Mouse (Mus musculus): ENCODE measurements at regions not wholly inside any gene's neighbourhood (a gene's known extent, or its start where the extent isn't known, plus 50 kb on each side); places are given as distances from the start of the nearest gene placed in this dataset.

DNA sequence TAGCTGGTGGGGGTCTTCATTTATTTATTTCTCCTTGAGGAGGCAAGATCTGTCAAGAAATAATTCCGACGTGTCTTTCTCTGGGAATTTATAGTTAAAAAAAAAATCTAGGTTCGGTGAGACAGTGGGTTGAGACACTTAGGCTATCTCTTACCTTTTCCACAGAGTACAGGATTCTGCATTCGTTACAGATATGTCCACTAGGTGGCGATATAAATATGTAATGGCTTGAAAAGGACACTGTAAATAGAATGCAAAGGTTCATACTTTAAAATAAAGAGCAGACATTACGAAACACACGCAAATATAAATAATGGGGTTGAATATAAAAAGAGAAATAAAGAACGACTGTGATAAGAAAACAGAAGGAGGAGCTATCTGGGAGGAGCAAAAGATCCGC is 517.5 kb downstream of the Cps1 start:
- peak in 1 of 2 experiments; percentile 21 for DNase-seq

DNA sequence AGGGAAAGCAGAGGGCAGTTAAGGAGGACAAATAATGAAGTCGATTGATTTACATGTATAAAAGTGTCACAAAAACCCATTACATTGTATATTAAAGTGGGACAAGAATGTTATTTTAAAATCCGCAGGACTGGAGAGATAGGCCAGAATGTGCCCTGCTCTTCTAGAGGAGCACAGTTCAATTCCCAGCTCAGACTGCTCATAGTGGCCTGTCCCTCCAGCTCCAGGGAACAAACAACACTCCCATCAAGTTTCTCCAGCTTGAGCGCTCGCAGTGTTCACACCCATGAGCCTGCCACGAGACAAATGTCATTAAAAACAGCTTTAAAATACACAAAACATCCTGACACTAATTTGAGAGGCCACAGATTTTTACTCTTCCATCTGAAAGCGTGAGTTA is 517.9 kb downstream of the Cps1 start:
- no peak for DNase-seq

GRCm38 (mm10) chr1:67643627-67644026 is 520.8 kb downstream of the Cps1 start:
- DNase-seq = no peak

All from kidney, postnatal 36 days (tissue).